Mouse (Mus musculus) testis, adult 2 months (tissue): ENCODE measurements at regions not wholly inside any gene's neighbourhood (a gene's known extent, or its start where the extent isn't known, plus 50 kb on each side); places are given as distances from the start of the nearest gene placed in this dataset.

Source experiments
- H3K27ac ChIP-seq: fragments of 200-500 bp; 2 replicates; pipeline ENCODE4 v1.5.1; 2012; ENCODE audit warnings: low read depth, low read length; ENCODE audit not compliant: control insufficient read depth, insufficient read depth
- H3K27me3 ChIP-seq: fragments of 200-500 bp; 2 replicates; pipeline ENCODE4 v1.6.1; 2012; ENCODE audit warnings: mild to moderate bottlenecking, low read length, moderate library complexity; ENCODE audit not compliant: control insufficient read depth, insufficient read depth
- H3K36me3 ChIP-seq: fragments of 200-500 bp; 2 replicates; pipeline ENCODE4 v1.6.1; 2012; ENCODE audit warnings: mild to moderate bottlenecking, low read length; ENCODE audit not compliant: control insufficient read depth, insufficient read depth
- H3K4me1 ChIP-seq: fragments of 200-500 bp; 2 replicates; pipeline ENCODE4 v1.6.1; 2012; ENCODE audit warnings: low read length; ENCODE audit not compliant: control insufficient read depth, insufficient read depth
- H3K4me3 ChIP-seq: fragments of 200-500 bp; 2 replicates; pipeline ENCODE4 v1.5.1; 2012; ENCODE audit warnings: low read depth, mild to moderate bottlenecking, low read length, moderate library complexity, mixed read lengths; ENCODE audit not compliant: control insufficient read depth
- CTCF ChIP-seq: fragments of 200-500 bp; IDR thresholded peaks from 2 replicates; pipeline ENCODE4 v1.5.1; 2012; ENCODE audit warnings: low read depth, mild to moderate bottlenecking, inconsistent platforms, low read length, moderate library complexity; ENCODE audit not compliant: control insufficient read depth, insufficient read depth, insufficient replicate concordance
- POLR2A ChIP-seq: fragments of 200-500 bp; IDR thresholded peaks from 2 replicates; pipeline ENCODE4 v1.6.1; 2012; ENCODE audit warnings: low read depth, mild to moderate bottlenecking, inconsistent platforms, low read length, moderate library complexity; ENCODE audit not compliant: control insufficient read depth

DNA sequence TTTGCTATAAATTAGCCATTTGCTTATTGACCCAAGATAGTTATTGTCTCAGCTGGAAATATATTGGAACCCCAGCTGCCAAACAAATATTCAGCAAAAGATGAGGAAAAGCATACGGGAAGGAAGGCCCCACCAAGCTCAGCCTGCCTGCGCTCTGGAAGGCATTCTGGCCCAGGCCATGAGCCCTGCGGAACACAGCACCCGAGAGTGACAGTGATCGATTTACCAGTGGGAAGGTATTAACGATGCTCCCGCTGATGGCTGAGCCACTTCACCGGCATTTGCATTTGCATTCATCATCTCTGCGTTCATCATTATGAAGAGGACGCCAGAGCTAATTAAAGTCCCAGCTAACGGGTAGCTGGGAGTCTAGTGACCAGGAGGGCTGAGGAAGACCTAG is 174.8 kb downstream of the Irx2 start:
- Histone ChIP-seq H3K4me1 (no peaks in the 10 kb centered on the region), H3K36me3 (no peaks in the 10 kb centered on the region), H3K27me3 (no peaks in the 10 kb centered on the region), H3K4me3 (no peak overlapping the region), H3K27ac (no peak overlapping the region)
- no peak for TF ChIP-seq POLR2A

DNA sequence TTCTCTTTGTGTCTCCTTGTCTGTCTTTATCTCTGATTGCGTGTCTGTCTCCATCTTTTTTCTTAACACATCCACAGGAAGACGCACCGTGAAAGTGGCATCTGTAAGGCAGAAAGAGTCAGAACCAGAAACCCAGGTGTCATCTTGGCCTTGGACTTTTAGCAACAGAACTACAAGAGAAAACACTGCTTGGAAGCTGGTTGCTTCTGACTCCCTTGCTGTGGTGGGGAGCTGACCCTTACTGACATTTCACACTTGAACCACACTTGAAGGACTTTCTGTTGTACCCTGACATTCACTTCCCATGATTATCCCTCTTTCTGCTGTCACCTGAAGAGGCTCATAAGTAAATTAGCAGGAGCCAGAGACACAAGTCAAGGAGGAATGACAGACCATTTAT is 180.6 kb downstream of the Irx2 start:
- Histone ChIP-seq H3K4me3 (no peak overlapping the region), H3K4me1 (no peaks in the 10 kb centered on the region), H3K36me3 (no peaks in the 10 kb centered on the region), H3K27ac (no peak overlapping the region), H3K27me3 (no peaks in the 10 kb centered on the region)
- no peak for TF ChIP-seq POLR2A
- no peak for TF ChIP-seq CTCF

DNA sequence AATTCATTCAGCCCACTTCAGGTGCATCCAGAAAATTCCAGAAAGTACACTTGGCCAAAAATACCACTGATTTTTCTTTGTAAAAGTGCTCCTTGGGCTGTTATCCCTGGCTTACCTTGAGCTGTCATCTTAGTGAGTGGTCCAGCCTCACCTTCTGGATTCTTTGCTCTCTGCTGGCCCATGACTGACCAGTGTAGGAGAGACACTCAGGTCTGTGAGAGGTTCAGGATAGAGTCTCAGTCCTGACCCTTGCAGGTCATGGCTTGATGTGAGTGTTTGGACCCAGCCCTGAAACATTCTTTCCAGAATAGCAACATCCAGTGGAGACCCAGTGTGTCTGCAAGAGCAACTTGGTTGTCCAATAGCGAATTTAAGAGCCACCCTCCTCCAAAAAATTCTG is 182.0 kb downstream of the Irx2 start:
- TF ChIP-seq POLR2A = no peak
- TF ChIP-seq CTCF = no peak

DNA sequence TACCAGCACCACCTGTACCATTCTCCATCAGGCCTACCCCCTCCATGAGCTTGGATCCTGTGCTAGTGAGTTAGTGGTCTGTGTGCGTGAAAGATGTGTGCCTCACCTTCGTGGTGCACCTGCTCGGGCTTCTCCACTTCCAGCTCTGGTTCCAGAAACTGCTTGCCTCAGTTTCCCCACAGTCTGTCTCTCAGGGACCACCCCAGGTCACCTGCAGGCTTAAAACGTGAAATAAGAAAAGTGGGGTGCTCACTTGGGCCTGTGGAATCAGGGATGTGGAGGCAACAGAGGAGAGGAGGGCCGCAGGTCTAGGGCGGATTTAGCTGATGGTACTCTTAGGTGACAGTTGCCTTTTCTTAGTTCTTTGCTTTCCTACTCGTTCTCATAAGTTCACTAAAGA is 186.0 kb downstream of the Irx2 start:
- Histone ChIP-seq H3K27ac (no peak overlapping the region), H3K36me3 (no peaks in the 10 kb centered on the region), H3K27me3 (no peaks in the 10 kb centered on the region), H3K4me1 (no peaks in the 10 kb centered on the region), H3K4me3 (no peak overlapping the region)
- TF ChIP-seq POLR2A (no peak), CTCF (no peak)

More for the DNA sequence above, 182.0 kb downstream of the Irx2 start:
- H3K27me3 ChIP-seq = no peaks in the 10 kb centered on the region
- H3K27ac ChIP-seq = no peak overlapping the region
- H3K4me1 ChIP-seq = no peaks in the 10 kb centered on the region
- no peaks in the 10 kb centered on the region for H3K36me3 ChIP-seq
- no peak overlapping the region for H3K4me3 ChIP-seq

DNA sequence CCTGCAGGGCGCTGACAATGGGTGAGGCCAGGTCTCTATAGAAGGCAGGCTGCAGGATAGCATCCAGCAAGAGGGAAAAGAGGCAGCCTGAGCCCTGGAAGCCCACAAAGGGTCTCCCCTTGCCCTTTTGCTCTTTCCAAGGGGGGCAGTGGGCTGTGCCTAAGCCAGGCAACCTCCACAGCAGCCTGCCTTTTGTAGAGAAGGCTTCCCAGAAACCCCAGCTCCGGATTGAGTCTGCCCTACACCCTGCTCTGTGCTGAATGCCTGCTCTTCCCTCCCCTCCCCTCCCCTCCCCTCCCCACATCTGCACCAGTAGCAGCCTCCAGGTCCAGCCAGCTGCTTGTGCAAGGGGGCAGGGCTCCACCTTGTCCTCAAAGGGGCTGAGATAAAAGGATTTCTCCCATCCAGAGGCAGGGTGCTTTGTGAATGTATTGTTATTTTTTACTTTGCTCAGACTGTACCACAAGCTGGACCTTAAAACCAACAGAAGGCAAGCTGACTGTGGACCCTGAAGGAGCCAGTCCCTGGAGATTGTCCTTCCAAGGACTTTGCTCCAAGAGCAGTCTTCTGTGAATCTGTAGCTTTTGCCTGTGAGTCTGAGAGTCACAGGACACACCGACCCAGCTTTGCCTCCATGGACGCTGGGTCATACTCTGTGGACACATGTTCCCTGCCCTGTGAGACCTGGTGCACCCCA is 186.8 kb downstream of the Irx2 start:
- H3K4me1 ChIP-seq = no peaks in the 10 kb centered on the region

DNA sequence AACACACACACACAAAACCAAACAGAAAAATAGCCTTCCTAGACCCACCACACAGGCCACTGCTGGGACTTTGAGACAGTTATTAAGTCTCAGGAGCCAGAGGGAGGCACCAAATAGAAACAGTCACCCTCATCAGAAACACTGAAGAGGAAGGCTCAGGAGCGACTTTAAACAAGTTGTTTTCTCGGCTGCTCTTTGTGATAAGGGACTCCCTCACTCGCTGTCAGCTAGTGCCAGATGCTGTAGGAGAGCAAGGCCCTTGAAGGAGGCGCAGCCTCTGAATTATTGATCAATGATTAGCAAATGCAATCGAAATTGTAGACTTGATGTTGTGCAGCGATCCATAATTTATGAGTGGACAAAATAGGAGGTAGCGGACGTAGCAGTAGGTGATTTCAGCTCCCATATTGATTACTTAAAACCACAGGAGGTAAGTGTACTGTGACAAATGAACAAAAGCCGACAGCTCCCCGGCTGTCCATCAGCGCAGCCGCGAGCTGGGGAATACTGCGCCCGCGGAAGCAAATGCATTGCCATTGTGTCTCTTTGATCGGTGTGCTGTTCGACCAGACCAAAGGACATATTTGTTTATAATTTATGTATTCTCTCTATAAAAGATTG is 187.4 kb downstream of the Irx2 start:
- Histone ChIP-seq H3K27me3 (no peaks in the 10 kb centered on the region), H3K27ac (no peak overlapping the region)

More for the DNA sequence above, 186.8 kb downstream of the Irx2 start:
- Histone ChIP-seq H3K36me3 (no peaks in the 10 kb centered on the region), H3K27me3 (no peaks in the 10 kb centered on the region), H3K27ac (no peak overlapping the region), H3K4me3 (no peak overlapping the region)
- TF ChIP-seq CTCF = no peak
- TF ChIP-seq POLR2A = no peak

DNA sequence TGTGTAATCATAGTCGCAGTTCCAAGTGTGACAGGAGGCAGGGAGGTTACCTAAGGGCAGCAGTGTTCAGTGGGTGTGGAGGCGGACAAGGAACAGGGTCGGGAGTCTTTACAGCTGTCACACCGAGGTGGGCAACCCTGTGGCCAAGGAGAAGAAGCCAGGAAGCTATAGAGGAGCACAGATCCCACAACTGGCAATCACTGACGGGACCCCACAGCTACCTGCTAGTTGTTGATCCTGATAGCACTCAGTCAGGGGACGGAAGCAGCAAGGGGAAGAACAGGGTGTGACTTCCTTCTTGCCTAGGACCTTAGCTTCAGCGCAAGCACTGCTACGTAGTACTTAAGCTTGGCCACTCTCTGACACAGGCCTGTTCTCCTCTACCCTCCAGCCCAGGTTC is 188.2 kb downstream of the Irx2 start:
- TF ChIP-seq POLR2A (no peak), CTCF (no peak)
- Histone ChIP-seq H3K27me3 (no peaks in the 10 kb centered on the region), H3K4me1 (no peaks in the 10 kb centered on the region), H3K36me3 (no peaks in the 10 kb centered on the region), H3K27ac (no peak overlapping the region), H3K4me3 (no peak overlapping the region)

More for the DNA sequence above, 187.4 kb downstream of the Irx2 start:
- Histone ChIP-seq H3K4me1 (no peaks in the 10 kb centered on the region), H3K36me3 (no peaks in the 10 kb centered on the region), H3K4me3 (no peak overlapping the region)
- TF ChIP-seq CTCF (no peak), POLR2A (no peak)

DNA sequence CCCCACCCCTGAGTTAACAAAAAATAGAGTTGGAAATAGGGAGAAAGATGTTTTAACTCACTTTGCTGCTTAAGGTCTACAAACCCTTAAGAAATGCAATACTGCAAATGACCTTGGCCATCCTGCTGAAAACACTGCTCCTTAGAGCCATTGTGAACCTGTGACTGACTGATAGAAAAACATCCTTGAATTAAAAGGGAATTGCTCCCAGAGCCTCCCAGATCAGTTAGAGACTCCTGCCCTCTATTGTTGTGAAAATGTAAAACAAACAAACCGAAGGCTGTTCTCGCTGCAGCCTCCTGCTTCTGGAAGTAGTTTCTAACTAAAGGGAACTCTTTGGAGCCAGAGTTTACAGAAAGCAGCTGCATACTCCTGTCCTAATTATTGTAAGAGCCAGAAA is 188.9 kb downstream of the Irx2 start:
- no peaks in the 10 kb centered on the region for H3K4me1 ChIP-seq
- no peak overlapping the region for H3K4me3 ChIP-seq
- H3K27ac ChIP-seq = no peak overlapping the region
- no peaks in the 10 kb centered on the region for H3K36me3 ChIP-seq
- TF ChIP-seq CTCF (no peak), POLR2A (no peak)
- H3K27me3 ChIP-seq = no peaks in the 10 kb centered on the region
